Mouse (Mus musculus): ENCODE data around the gene Tomm70a.

DNA sequence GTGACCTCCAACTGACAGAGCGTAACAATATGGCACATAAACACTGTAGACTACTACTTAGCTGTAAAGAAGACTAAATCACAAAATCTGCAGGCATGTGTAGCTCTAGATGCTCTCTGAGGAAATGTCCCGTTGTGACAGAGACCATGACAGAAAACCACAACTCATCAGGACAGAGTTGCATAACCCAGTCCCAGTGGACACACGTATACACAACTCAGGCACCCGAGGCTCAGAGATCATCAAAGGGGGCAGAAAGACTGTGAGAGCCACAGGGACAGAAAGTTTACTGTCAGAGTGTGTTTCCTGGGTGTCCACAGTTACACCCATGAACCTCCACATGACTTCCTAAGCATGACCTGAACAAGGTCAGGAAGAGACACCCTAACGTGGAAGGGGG, 75.1 kb downstream of the Tomm70a start:
- TF ChIP-seq CTCF (IDR thresholded peaks at IDR 0.05; ENCODE audit: control insufficient read depth, insufficient read depth, insufficient replicate concordance, low read depth, low read length), result no peak
- TF ChIP-seq POLR2A (IDR thresholded peaks at IDR 0.05; ENCODE audit: control insufficient read depth, low read depth, low read length), result no peak

All from testis, adult 2 months (tissue).